Mouse (Mus musculus) liver, embryonic 14.5 days (tissue): ENCODE measurements at regions not wholly inside any gene's neighbourhood (a gene's known extent, or its start where the extent isn't known, plus 50 kb on each side); places are given as distances from the start of the nearest gene placed in this dataset.

ENCODE experiments used
- ATAC-seq: fragments of 200-750 bp; cut with Nextera tagmentation; 2 replicates; pipeline ENCODE4 v1.8.0; 2017; ENCODE audit warnings: moderate number of reproducible peaks, mild to moderate bottlenecking, moderate library complexity; ENCODE audit not compliant: insufficient read depth
- DNase-seq, 3 experiments: peaks; one replicate each; pipeline ENCODE4 v3.0.0-alpha.2; 2012 to 2013; ENCODE audit warnings: low read depth in 3 of 3, low spot score in 3 of 3
- H3K27ac ChIP-seq: fragments of 300-500 bp; sonication (generic); 2 replicates; pipeline ENCODE4 v1.5.1; 2014; ENCODE audit warnings: moderate library complexity, mild to moderate bottlenecking, control low read depth, inconsistent platforms
- H3K27me3 ChIP-seq: fragments of 300-500 bp; sonication (generic); 2 replicates; pipeline ENCODE4 v1.6.1; 2014; ENCODE audit warnings: mild to moderate bottlenecking, low read length, moderate library complexity; ENCODE audit not compliant: control insufficient read depth, insufficient read depth
- H3K36me3 ChIP-seq: fragments of 300-500 bp; sonication (generic); replicated peaks from 2 replicates; pipeline ENCODE4 v1.6.1; 2014; ENCODE audit warnings: low read depth; ENCODE audit not compliant: control insufficient read depth, insufficient read depth
- H3K4me1 ChIP-seq, 2 experiments: fragments of 200-500 bp in 1 of 2; fragments of 300-500 bp in 1 of 2; sonication (generic) in 1 of 2; replicated peaks; 2 replicates each; pipeline ENCODE4 v1.6.1; 2012 to 2014; ENCODE audit warnings: antibody characterized with exemption in 1 of 2, inconsistent platforms in 1 of 2, low read length in 1 of 2; ENCODE audit not compliant: control insufficient read depth in 2 of 2, insufficient read depth in 2 of 2
- H3K4me2 ChIP-seq: fragments of 300-500 bp; sonication (generic); 2 replicates; pipeline ENCODE4 v1.6.1; 2014; ENCODE audit warnings: low read depth, mild to moderate bottlenecking, control low read depth, moderate library complexity
- H3K4me3 ChIP-seq, 2 experiments: fragments of 200-500 bp in 1 of 2; fragments of 300-500 bp in 1 of 2; sonication (generic) in 1 of 2; 2 replicates each; pipeline ENCODE4 v1.5.1; 2012 to 2014; ENCODE audit warnings: low read depth in 2 of 2, low read length in 2 of 2, mild to moderate bottlenecking in 2 of 2, control low read depth in 1 of 2, inconsistent platforms in 1 of 2, moderate library complexity in 1 of 2; ENCODE audit not compliant: insufficient read depth in 1 of 2
- H3K9ac ChIP-seq: fragments of 300-500 bp; sonication (generic); replicated peaks from 2 replicates; pipeline ENCODE4 v1.6.1; 2014; ENCODE audit warnings: mild to moderate bottlenecking, control low read depth, moderate library complexity
- H3K9me3 ChIP-seq: fragments of 300-500 bp; sonication (generic); 2 replicates; pipeline ENCODE4 v1.6.1; 2016; ENCODE audit warnings: low read length, mixed read lengths; ENCODE audit not compliant: control insufficient read depth
- CTCF ChIP-seq: IDR thresholded peaks from 2 replicates; pipeline ENCODE4 v1.5.1; 2016; ENCODE audit warnings: antibody characterized with exemption, low read depth, control low read depth
- EP300 ChIP-seq: IDR thresholded peaks from 2 replicates; pipeline ENCODE4 v1.6.1; 2016; ENCODE audit warnings: antibody characterized with exemption, low read depth
- whole genome bisulfite sequencing: fragments of 180-500 bp; shearing (Covaris S2); extraction: QIAGEN DNeasy Blood & Tissue Kit; methylation state at CpG from one replicate; pipeline ENCODE4 v1.1.7; 2014; ENCODE audit not compliant: insufficient replicate concordance; 5-methylcytosine and 5-hydroxymethylcytosine counted together

DNA sequence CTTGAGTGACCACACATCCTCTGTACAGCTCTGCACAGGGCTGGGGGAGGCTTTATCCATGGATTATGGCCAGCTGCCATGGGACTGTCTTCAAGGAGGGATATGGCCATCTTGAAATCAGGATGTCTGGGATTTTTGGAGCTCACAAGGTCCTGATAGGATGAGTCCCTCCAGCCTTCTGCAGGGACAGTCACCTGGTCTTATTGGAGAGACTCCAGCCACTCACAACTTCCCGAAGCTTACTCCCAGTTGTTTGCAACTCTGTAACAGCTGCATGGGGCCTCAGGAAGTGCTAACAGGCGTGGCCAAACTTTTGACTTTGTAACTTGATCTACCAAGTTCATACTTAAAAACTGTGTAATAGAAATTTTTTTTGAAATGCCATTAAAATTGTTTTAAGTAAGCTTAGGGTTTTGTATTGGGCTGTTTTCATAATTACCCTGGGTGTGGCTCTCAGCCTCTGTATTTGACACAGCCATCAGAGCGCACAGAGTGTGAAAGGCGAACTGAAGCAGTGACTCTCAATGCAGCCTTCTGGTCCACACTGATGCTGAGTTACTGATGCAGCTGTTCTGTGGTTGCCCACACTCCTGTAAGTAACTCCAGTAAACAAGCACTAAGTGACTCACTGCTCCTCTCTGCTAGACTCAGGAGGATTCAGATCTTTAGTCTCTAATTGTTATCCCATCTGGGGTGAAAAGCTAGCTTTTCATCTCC is 84.0 kb upstream of the Zc3h12a start:
- DNase-seq (no peak), ATAC-seq (no peak)
- Histone ChIP-seq H3K27me3 (no peaks in the 10 kb centered on the region), H3K9me3 (no peaks in the 10 kb centered on the region), H3K9ac (no peak overlapping the region), H3K4me3 (no peak overlapping the region), H3K27ac (no peak overlapping the region), H3K36me3 (no peaks in the 10 kb centered on the region), H3K4me2 (no peak overlapping the region), H3K4me1 (no peaks in the 10 kb centered on the region)
- WGBS = 24% methylated on average over 4 of the region's 4 CpGs
- no peak for TF ChIP-seq CTCF
- TF ChIP-seq EP300 = no peak

DNA sequence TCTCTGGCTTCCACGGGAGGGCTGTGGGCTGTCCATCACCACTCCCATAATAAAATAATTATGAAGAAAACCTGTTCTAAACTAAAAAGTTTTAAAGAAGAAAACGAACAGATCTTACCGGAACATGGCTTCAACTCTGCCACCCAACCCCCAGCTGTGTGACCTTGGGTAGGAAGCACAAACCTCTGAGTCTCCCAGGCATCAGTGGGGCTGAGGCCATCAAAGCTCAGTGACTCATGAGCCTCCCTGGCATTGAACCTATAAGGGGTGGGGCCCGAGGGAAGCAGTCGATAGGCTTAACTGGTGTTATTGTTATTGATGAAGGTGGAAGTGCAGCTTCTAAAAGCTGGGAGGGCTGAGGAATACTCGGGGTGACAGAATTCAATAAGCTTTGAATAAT is 83.1 kb upstream of the Zc3h12a start:
- H3K9ac ChIP-seq = no peak overlapping the region
- no peak for ATAC-seq
- H3K9me3 ChIP-seq = no peaks in the 10 kb centered on the region
- H3K27me3 ChIP-seq = no peaks in the 10 kb centered on the region
- no peak overlapping the region for H3K4me2 ChIP-seq
- no peak overlapping the region for H3K4me3 ChIP-seq
- H3K36me3 ChIP-seq = no peaks in the 10 kb centered on the region
- 61% methylated on average over 6 of the region's 6 CpGs for WGBS
- no peak for TF ChIP-seq CTCF
- no peak for TF ChIP-seq EP300
- H3K4me1 ChIP-seq = no peaks in the 10 kb centered on the region
- H3K27ac ChIP-seq = no peak overlapping the region
- no peak for DNase-seq

GRCm38 (mm10) chr4:125208136-125208915 is 80.7 kb upstream of the Zc3h12a start:
- no peaks in the 10 kb centered on the region for H3K9me3 ChIP-seq
- no peaks in the 10 kb centered on the region for H3K36me3 ChIP-seq
- ATAC-seq = no peak
- H3K27ac ChIP-seq = no peak overlapping the region
- no peak overlapping the region for H3K9ac ChIP-seq
- DNase-seq = no peak
- no peak overlapping the region for H3K4me2 ChIP-seq
- TF ChIP-seq EP300 (no peak), CTCF (no peak)
- H3K4me3 ChIP-seq = no peak overlapping the region
- H3K27me3 ChIP-seq = no peaks in the 10 kb centered on the region
- 58% methylated on average over 17 of the region's 17 CpGs for WGBS
- no peaks in the 10 kb centered on the region for H3K4me1 ChIP-seq

- H3K4me2 ChIP-seq = no peak overlapping the region
- H3K4me1 ChIP-seq = no peaks in the 10 kb centered on the region
- DNase-seq (no peak), ATAC-seq (no peak)
- H3K27me3 ChIP-seq = no peaks in the 10 kb centered on the region
- WGBS = 53% methylated on average over 8 of the region's 8 CpGs
- H3K36me3 ChIP-seq = no peaks in the 10 kb centered on the region
- H3K27ac ChIP-seq = no peak overlapping the region
- no peak overlapping the region for H3K4me3 ChIP-seq
- TF ChIP-seq EP300 = no peak
- no peak for TF ChIP-seq CTCF
- no peaks in the 10 kb centered on the region for H3K9me3 ChIP-seq
- no peak overlapping the region for H3K9ac ChIP-seq
Observed at GRCm38 (mm10) chr4:125203521-125203920, 75.9 kb upstream of the Zc3h12a start.

GRCm38 (mm10) chr4:125201638-125202325 is 74.1 kb upstream of the Zc3h12a start:
- H3K36me3 ChIP-seq = no peaks in the 10 kb centered on the region
- no peak for ATAC-seq
- 53% methylated on average over 12 of the region's 12 CpGs for WGBS

More at GRCm38 (mm10) chr4:125201638-125202325, 74.1 kb upstream of the Zc3h12a start:
- H3K9ac ChIP-seq = no peak overlapping the region
- no peaks in the 10 kb centered on the region for H3K27me3 ChIP-seq
- no peak overlapping the region for H3K4me2 ChIP-seq
- no peaks in the 10 kb centered on the region for H3K4me1 ChIP-seq
- DNase-seq = no peak
- TF ChIP-seq CTCF = no peak
- no peak for TF ChIP-seq EP300
- H3K4me3 ChIP-seq = no peak overlapping the region
- no peak overlapping the region for H3K27ac ChIP-seq
- no peaks in the 10 kb centered on the region for H3K9me3 ChIP-seq
